Mouse (Mus musculus) MEL (cell line): ENCODE data around the gene Adprh. TPM values are rescaled to one million over a fixed set of nuclear protein-coding genes. Genes with fewer than 3 reads are reported as not detected.

Source experiments
- DNase-seq: peaks from one replicate; pipeline ENCODE4 v3.0.0; 2011; ENCODE audit warnings: low read depth, low spot score
- H3K27ac ChIP-seq: 2 replicates; pipeline ENCODE4 v1.5.1; 2012; ENCODE audit warnings: low read depth, mild to moderate bottlenecking, control low read depth, low read length, moderate library complexity; ENCODE audit not compliant: control insufficient read depth
- H3K27me3 ChIP-seq, 2 experiments: fragments of 150-350 bp in 1 of 2; sonication (generic) in 1 of 2; 2 replicates each; pipeline ENCODE4 v1.6.1; 2012; ENCODE audit warnings: low read length in 2 of 2, mild to moderate bottlenecking in 2 of 2, improper control_type of control experiment in 1 of 2, moderate library complexity in 1 of 2; ENCODE audit not compliant: insufficient read depth in 2 of 2, control insufficient read depth in 1 of 2
- H3K36me3 ChIP-seq, 2 experiments: 2 replicates each; pipeline ENCODE4 v1.6.1; 2012 to 2014; ENCODE audit warnings: low read length in 2 of 2, improper control_type of control experiment in 1 of 2, inconsistent platforms in 1 of 2, mild to moderate bottlenecking in 1 of 2; ENCODE audit not compliant: insufficient read depth in 2 of 2, control insufficient read depth in 1 of 2
- H3K4me1 ChIP-seq, 2 experiments: fragments of 150-350 bp in 1 of 2; sonication (generic) in 1 of 2; 2 replicates each; pipeline ENCODE4 v1.6.1; 2012; ENCODE audit warnings: low read length in 2 of 2, improper control_type of control experiment in 1 of 2, mild to moderate bottlenecking in 1 of 2; ENCODE audit not compliant: insufficient read depth in 2 of 2, control insufficient read depth in 1 of 2
- H3K4me3 ChIP-seq, 2 experiments: fragments of 150-350 bp in 1 of 2; sonication (generic) in 1 of 2; 2 replicates each; pipeline ENCODE4 v1.5.1; 2012; ENCODE audit warnings: low read depth in 2 of 2, low read length in 2 of 2, mild to moderate bottlenecking in 2 of 2, moderate library complexity in 2 of 2, control low read depth in 1 of 2, improper control_type of control experiment in 1 of 2; ENCODE audit not compliant: control insufficient read depth in 1 of 2, insufficient read depth in 1 of 2
- H3K79me2 ChIP-seq: 2 replicates; pipeline ENCODE4 v1.6.1; 2012; ENCODE audit warnings: mild to moderate bottlenecking, low read length, moderate library complexity; ENCODE audit not compliant: control insufficient read depth, poor library complexity, insufficient read depth
- H3K9ac ChIP-seq: 2 replicates; pipeline ENCODE4 v1.6.1; 2012; ENCODE audit warnings: low read depth, mild to moderate bottlenecking, control low read depth, low read length, moderate library complexity; ENCODE audit not compliant: control insufficient read depth, poor library complexity, severe bottlenecking
- H3K9me3 ChIP-seq: fragments of 150-350 bp; sonication (generic); replicated peaks from 2 replicates; pipeline ENCODE4 v1.6.1; 2012; ENCODE audit warnings: mild to moderate bottlenecking, low read length, improper control_type of control experiment, moderate library complexity; ENCODE audit not compliant: insufficient read depth
- CHD2 ChIP-seq: IDR thresholded peaks from 2 replicates; pipeline ENCODE4 v1.6.1; 2011; ENCODE audit warnings: low read length, improper control_type of control experiment
- CTCF ChIP-seq, 3 experiments: IDR thresholded peaks in 2 of 3; conservative IDR thresholded peaks in 1 of 3; 2 replicates each; pipeline ENCODE4 v1.5.1; 2011 to 2012; ENCODE audit warnings: low read length in 3 of 3, low read depth in 2 of 3, mild to moderate bottlenecking in 2 of 3, improper control_type of control experiment in 1 of 3, inconsistent platforms in 1 of 3, mixed read lengths in 1 of 3, moderate library complexity in 1 of 3; ENCODE audit not compliant: control insufficient read depth in 1 of 3, insufficient read depth in 1 of 3, poor library complexity in 1 of 3, severe bottlenecking in 1 of 3
- EP300 ChIP-seq, 2 experiments: IDR thresholded peaks; 2 replicates each; pipeline ENCODE4 v1.6.1; 2011; ENCODE audit warnings: improper control_type of control experiment in 2 of 2, low read length in 2 of 2, low read depth in 1 of 2, mild to moderate bottlenecking in 1 of 2
- ETS1 ChIP-seq: IDR thresholded peaks from 2 replicates; pipeline ENCODE4 v1.6.1; 2012; ENCODE audit warnings: low read depth, mild to moderate bottlenecking, inconsistent platforms, low read length, improper control_type of control experiment, moderate library complexity
- GATA1 ChIP-seq: IDR thresholded peaks from 2 replicates; pipeline ENCODE4 v1.6.1; 2011; ENCODE audit warnings: low read depth, low read length, improper control_type of control experiment
- HCFC1 ChIP-seq: IDR thresholded peaks from 2 replicates; pipeline ENCODE4 v1.6.1; 2012; ENCODE audit warnings: low read depth, mild to moderate bottlenecking, inconsistent platforms, low read length, improper control_type of control experiment, moderate library complexity
- KAT2A ChIP-seq: conservative IDR thresholded peaks from 2 replicates; pipeline ENCODE4 v1.6.1; 2012; ENCODE audit warnings: low read depth, low read length, improper control_type of control experiment, inconsistent platforms
- MAX ChIP-seq: IDR thresholded peaks from 2 replicates; pipeline ENCODE4 v1.6.1; 2011; ENCODE audit warnings: low read length, improper control_type of control experiment
- MXI1 ChIP-seq: IDR thresholded peaks from 2 replicates; pipeline ENCODE4 v1.6.1; 2011; ENCODE audit warnings: mild to moderate bottlenecking, low read depth, low read length, improper control_type of control experiment
- MYC ChIP-seq: IDR thresholded peaks from 2 replicates; pipeline ENCODE4 v1.6.1; 2011; ENCODE audit warnings: low read depth, mild to moderate bottlenecking, low read length, improper control_type of control experiment, moderate library complexity
- NELFE ChIP-seq: IDR thresholded peaks from 2 replicates; pipeline ENCODE4 v1.6.1; 2011; ENCODE audit warnings: low read depth, low read length, improper control_type of control experiment
- NRF1 ChIP-seq: IDR thresholded peaks from 2 replicates; pipeline ENCODE4 v1.6.1; 2014; ENCODE audit warnings: low read depth, mild to moderate bottlenecking, inconsistent platforms, low read length, improper control_type of control experiment, moderate library complexity; ENCODE audit not compliant: poor library complexity, insufficient read depth, severe bottlenecking
- POLR2A ChIP-seq, 2 experiments: IDR thresholded peaks; 2 replicates each; pipeline ENCODE4 v1.6.1; 2011 to 2012; ENCODE audit warnings: low read length in 2 of 2, mild to moderate bottlenecking in 2 of 2, control low read depth in 1 of 2, improper control_type of control experiment in 1 of 2, low read depth in 1 of 2, moderate library complexity in 1 of 2; ENCODE audit not compliant: control insufficient read depth in 1 of 2, insufficient read depth in 1 of 2, poor library complexity in 1 of 2
- POLR2AphosphoS2 ChIP-seq: IDR thresholded peaks from 2 replicates; pipeline ENCODE4 v1.6.1; 2011; ENCODE audit warnings: low read length, improper control_type of control experiment
- POLR2AphosphoS5 ChIP-seq: IDR thresholded peaks from 2 replicates; pipeline ENCODE4 v1.6.1; 2012; ENCODE audit warnings: low read depth, borderline replicate concordance, mild to moderate bottlenecking, inconsistent platforms, low read length, moderate library complexity, mixed read lengths
- RCOR1 ChIP-seq: IDR thresholded peaks from 2 replicates; pipeline ENCODE4 v1.6.1; 2012; ENCODE audit warnings: low read depth, mild to moderate bottlenecking, inconsistent platforms, low read length, improper control_type of control experiment
- SIN3A ChIP-seq: IDR thresholded peaks from 2 replicates; pipeline ENCODE4 v1.6.1; 2012; ENCODE audit warnings: low read length, improper control_type of control experiment, inconsistent platforms
- SMC3 ChIP-seq: IDR thresholded peaks from 2 replicates; pipeline ENCODE4 v1.6.1; 2011; ENCODE audit warnings: low read depth, low read length, improper control_type of control experiment
- TAL1 ChIP-seq: IDR thresholded peaks from 2 replicates; pipeline ENCODE4 v1.6.1; 2012; ENCODE audit warnings: mild to moderate bottlenecking, inconsistent platforms, low read length, moderate library complexity, mixed read lengths
- TBP ChIP-seq: IDR thresholded peaks from 2 replicates; pipeline ENCODE4 v1.8.0; 2011; ENCODE audit warnings: low read depth, low read length, improper control_type of control experiment
- TCF12 ChIP-seq: IDR thresholded peaks from 2 replicates; pipeline ENCODE4 v1.6.1; 2014; ENCODE audit warnings: low read depth, mild to moderate bottlenecking, inconsistent platforms, low read length, improper control_type of control experiment, moderate library complexity
- UBTF ChIP-seq: IDR thresholded peaks from 2 replicates; pipeline ENCODE4 v1.6.1; 2012; ENCODE audit warnings: low read depth, mild to moderate bottlenecking, inconsistent platforms, low read length, improper control_type of control experiment, moderate library complexity, borderline replicate concordance; ENCODE audit not compliant: insufficient read depth
- USF1 ChIP-seq: IDR thresholded peaks from 2 replicates; pipeline ENCODE4 v1.6.1; 2014; ENCODE audit warnings: low read depth, mild to moderate bottlenecking, inconsistent platforms, low read length, improper control_type of control experiment, moderate library complexity
- ZC3H11A ChIP-seq: IDR thresholded peaks from 2 replicates; pipeline ENCODE4 v1.6.1; 2012; ENCODE audit warnings: low read depth, mild to moderate bottlenecking, inconsistent platforms, low read length, improper control_type of control experiment
- ZKSCAN1 ChIP-seq: IDR thresholded peaks from 2 replicates; pipeline ENCODE4 v1.6.1; 2012; ENCODE audit warnings: low read depth, mild to moderate bottlenecking, inconsistent platforms, low read length, improper control_type of control experiment, moderate library complexity
- ZMIZ1 ChIP-seq: IDR thresholded peaks from 2 replicates; pipeline ENCODE4 v1.6.1; 2012; ENCODE audit warnings: low read depth, mild to moderate bottlenecking, inconsistent platforms, low read length, improper control_type of control experiment, moderate library complexity
- ZNF384 ChIP-seq: IDR thresholded peaks from 2 replicates; pipeline ENCODE4 v1.6.1; 2012; ENCODE audit warnings: low read depth, mild to moderate bottlenecking, inconsistent platforms, low read length, improper control_type of control experiment
- polyA plus RNA-seq, 2 experiments: library from polyadenylated mRNA; stranded (reverse) in 1 of 2; unstranded in 1 of 2; fragments of >175 nt in 1 of 2; fragments of >200 nt in 1 of 2; gene quantifications; 2 replicates each; pipeline versions ENCODE4 v1.2.1 to v1.2.4; 2012; ENCODE audit warnings: low replicate concordance in 2 of 2, low read depth in 1 of 2; ENCODE audit not compliant: insufficient read length in 2 of 2, insufficient read depth in 1 of 2, missing spikeins in 1 of 2
- total RNA-seq: library from RNA; depleted of rRNA; stranded (reverse); fragments of 300-350 nt; gene quantifications from 2 replicates; pipeline ENCODE4 v1.2.3, GENCODE M21; 2012

The Adprh gene
- total and polyA plus RNA-seq, 3 experiments, result 20.1 to 86.7 TPM; not detected in 1

- Histone ChIP-seq H3K9me3 (no peaks in the 10 kb centered on the region), H3K4me1 (peaks cover 3 to 26% of the 10 kb centered on the region in 2 experiments), H3K79me2 (peaks cover 13% of the 10 kb centered on the region), H3K9ac (peak overlapping the region; percentile 43), H3K36me3 (peaks cover 0 to 22% of the 10 kb centered on the region in 2 experiments; a peak in 2 of 4 replicates), H3K27me3 (no peaks in the 10 kb centered on the region)
- peak; percentile 91 for TF ChIP-seq TBP
- no peak for TF ChIP-seq POLR2AphosphoS5
- no peak for TF ChIP-seq UBTF
- TF ChIP-seq RCOR1, result no peak
- TF ChIP-seq SMC3, result no peak
- no peak for TF ChIP-seq CHD2
- peak; percentile 58 for TF ChIP-seq TAL1
- no peak for TF ChIP-seq MAX
- peak in 1 of 2 experiments; percentile 75; a peak in 2 of 4 replicates for TF ChIP-seq POLR2A (IDR thresholded peaks at IDR 0.05; ENCODE audit: control insufficient read depth in 1 of 2, insufficient read depth in 1 of 2, low read depth in 1 of 2, low read length in 2 of 2, poor library complexity in 1 of 2)
- no peak for TF ChIP-seq NRF1
- TF ChIP-seq ZNF384, result no peak
- TF ChIP-seq NELFE, result peak; percentile 66
- TF ChIP-seq ETS1, result peak; percentile 49; the same call in 1 of the 2 replicates
- peak; percentile 24; the same call in 1 of the 2 replicates for TF ChIP-seq HCFC1
- TF ChIP-seq ZMIZ1, result peak; percentile 72; the same call in 1 of the 2 replicates
- TF ChIP-seq GATA1, result peak; percentile 74
- TF ChIP-seq TCF12, result peak; percentile 42; the same call in 1 of the 2 replicates
- peak; percentile 82 for TF ChIP-seq SIN3A
- peak; percentile 52; the same call in 1 of the 2 replicates for TF ChIP-seq MXI1
- TF ChIP-seq ZKSCAN1, result no peak
- TF ChIP-seq ZC3H11A, result no peak
- TF ChIP-seq CTCF (IDR thresholded peaks at IDR 0.05 in 2 of 3, conservative IDR thresholded peaks at IDR 0.05 in 1 of 3; ENCODE audit: control insufficient read depth in 1 of 3, insufficient read depth in 1 of 3, low read depth in 2 of 3, low read length in 3 of 3, poor library complexity in 1 of 3, severe bottlenecking in 1 of 3), result no peak
- no peak for TF ChIP-seq KAT2A
- peak; percentile 27; the same call in 1 of the 2 replicates for TF ChIP-seq POLR2AphosphoS2
- peak; percentile 55; the same call in 1 of the 2 replicates for TF ChIP-seq MYC
- peak; percentile 25 to 70; a peak in 3 of 4 replicates for TF ChIP-seq EP300 (IDR thresholded peaks at IDR 0.05; ENCODE audit: low read depth in 1 of 2, low read length in 2 of 2)
- no peak for TF ChIP-seq USF1
- TF ChIP-seq, all 39 proteins: peak for 14
- peak; percentile 88 for DNase-seq
- H3K27ac ChIP-seq, result peak overlapping the region; percentile 80
- peak overlapping the region in 1 of 2 experiments; percentile 89; a peak in 1 of 4 replicates for H3K4me3 ChIP-seq
Observed at GRCm38 (mm10) chr16:38453952-38454351, 1.4 kb upstream of the Adprh start.
